Mouse (Mus musculus): ENCODE data around the gene Gpr161.

GRCm38 (mm10) chr1:165252027-165252671, 43.4 kb upstream of the Gpr161 start:
- TF ChIP-seq GATA1 (IDR thresholded peaks at IDR 0.05; ENCODE audit: low read length) (no peak), TAL1 (IDR thresholded peaks at IDR 0.05; ENCODE audit: low read length) (no peak)

All from erythroblast, embryonic 14.5 days (primary cell).